Mouse (Mus musculus) ES-Bruce4 (cell line): ENCODE data around the gene Wdr45. TPM values are rescaled to one million over a fixed set of nuclear protein-coding genes. Genes with fewer than 3 reads are reported as not detected.

Source experiments
- H3K27ac ChIP-seq: 2 replicates; pipeline ENCODE4 v1.5.1; 2012; ENCODE audit warnings: low read length, inconsistent platforms; ENCODE audit not compliant: insufficient read depth
- H3K27me3 ChIP-seq: 2 replicates; pipeline ENCODE4 v1.6.1; 2012; ENCODE audit warnings: mild to moderate bottlenecking, low read length, inconsistent platforms; ENCODE audit not compliant: control insufficient read depth, poor library complexity, insufficient read depth, severe bottlenecking
- H3K36me3 ChIP-seq: 2 replicates; pipeline ENCODE4 v1.6.1; 2012; ENCODE audit warnings: inconsistent platforms, mild to moderate bottlenecking, low read length, moderate library complexity; ENCODE audit not compliant: control insufficient read depth, poor library complexity, insufficient read depth, severe bottlenecking
- H3K4me1 ChIP-seq: one replicate; pipeline ENCODE4 v1.8.1; 2011; ENCODE audit warnings: low read length; ENCODE audit not compliant: control insufficient read depth, insufficient read depth
- H3K4me3 ChIP-seq: 2 replicates; pipeline ENCODE4 v1.5.1; 2011; ENCODE audit warnings: low read depth, mild to moderate bottlenecking, low read length
- H3K9ac ChIP-seq: 2 replicates; pipeline ENCODE4 v1.6.1; 2012; ENCODE audit warnings: low read depth, mild to moderate bottlenecking, inconsistent platforms; ENCODE audit not compliant: poor library complexity, severe bottlenecking
- H3K9me3 ChIP-seq: replicated peaks from 2 replicates; pipeline ENCODE4 v1.6.1; 2012; ENCODE audit warnings: mild to moderate bottlenecking, low read length, inconsistent platforms; ENCODE audit not compliant: control insufficient read depth, poor library complexity, insufficient read depth, severe bottlenecking
- CTCF ChIP-seq: IDR thresholded peaks from one replicate; pipeline ENCODE4 v1.8.1; 2011; ENCODE audit warnings: low read depth, low read length
- EP300 ChIP-seq: IDR thresholded peaks from 2 replicates; pipeline ENCODE4 v1.6.1; 2011; ENCODE audit warnings: low read depth, low read length; ENCODE audit not compliant: insufficient read depth
- POLR2A ChIP-seq: IDR thresholded peaks from one replicate; pipeline ENCODE4 v1.8.1; 2011; ENCODE audit warnings: low read length; ENCODE audit not compliant: insufficient read depth
- polyA plus RNA-seq: library from polyadenylated mRNA; stranded (reverse); fragments of >200 nt; gene quantifications from 2 replicates; pipeline ENCODE4 v1.2.4, GENCODE M21; 2011; ENCODE audit warnings: low read depth; ENCODE audit not compliant: missing spikeins, insufficient read depth, insufficient read length

The Wdr45 gene
- polyA plus RNA-seq, 1 experiment = 56.8 TPM

- TF ChIP-seq POLR2A (no peak), EP300 (no peak), CTCF (no peak)
- Histone ChIP-seq H3K36me3 (no peaks in the 10 kb centered on the region), H3K9me3 (no peaks in the 10 kb centered on the region), H3K4me3 (peak overlapping the region; percentile 45), H3K4me1 (peaks cover 7% of the 10 kb centered on the region), H3K27ac (peak overlapping the region; percentile 33; the same call in 1 of the 2 replicates), H3K27me3 (no peaks in the 10 kb centered on the region), H3K9ac (peak overlapping the region; percentile 53)
These were observed 19.5 kb downstream of the Wdr45 start for GRCm38 (mm10) chrX:7733571-7734156.

DNA sequence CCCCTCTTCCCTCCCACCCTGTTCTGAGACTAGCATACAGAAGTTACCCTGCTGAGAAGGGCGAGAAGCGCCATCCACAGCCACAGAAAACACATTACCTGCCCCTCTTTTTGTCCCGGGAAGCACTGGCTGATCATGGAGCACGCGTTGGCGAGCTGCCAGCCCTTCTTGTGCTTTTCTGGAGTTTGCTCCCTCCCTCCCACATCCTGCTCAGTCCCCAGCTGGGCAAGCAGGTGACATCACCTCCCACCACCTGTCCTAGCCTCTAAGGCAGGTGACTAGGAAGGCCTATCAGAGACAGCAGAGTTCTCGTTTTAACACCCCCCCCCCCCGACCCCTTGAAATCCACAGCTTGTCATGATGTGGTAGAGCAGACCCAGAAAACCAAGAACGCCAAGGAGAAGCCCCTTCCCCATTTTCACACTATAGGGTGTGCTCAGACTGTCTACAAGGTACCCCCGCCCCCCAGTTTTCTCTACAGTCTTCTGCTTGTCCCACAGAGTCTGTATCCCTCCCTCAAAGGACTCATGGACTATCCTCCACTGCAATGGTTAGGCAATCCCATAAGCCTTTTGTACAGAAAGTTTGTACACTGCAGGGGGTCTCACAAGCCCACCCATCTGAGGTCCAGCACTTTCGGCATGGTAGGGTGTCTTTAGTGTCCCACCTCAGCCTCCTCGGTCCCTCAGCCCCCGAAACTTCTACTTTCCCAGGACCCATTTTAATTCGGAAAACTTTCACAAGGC, 25.4 kb downstream of the Wdr45 start:
- peak overlapping the region; percentile 92 for H3K27ac ChIP-seq
- peak overlapping the region; percentile 30; the same call in 1 of the 2 replicates for H3K4me3 ChIP-seq
- TF ChIP-seq EP300 (no peak), CTCF (no peak), POLR2A (no peak)

GRCm38 (mm10) chrX:7740082-7740819, 26.1 kb downstream of the Wdr45 start:
- Histone ChIP-seq H3K4me1 (peaks cover 8% of the 10 kb centered on the region), H3K9me3 (no peaks in the 10 kb centered on the region), H3K9ac (no peak overlapping the region), H3K27me3 (no peaks in the 10 kb centered on the region), H3K27ac (peak overlapping the region; percentile 92), H3K36me3 (no peaks in the 10 kb centered on the region), H3K4me3 (peak overlapping the region; percentile 56)
- TF ChIP-seq POLR2A = no peak
- TF ChIP-seq EP300 = no peak
- no peak for TF ChIP-seq CTCF

More for the DNA sequence above, 25.4 kb downstream of the Wdr45 start:
- Histone ChIP-seq H3K9ac (no peak overlapping the region), H3K4me1 (peaks cover 8% of the 10 kb centered on the region), H3K9me3 (no peaks in the 10 kb centered on the region), H3K36me3 (no peaks in the 10 kb centered on the region), H3K27me3 (no peaks in the 10 kb centered on the region)

GRCm38 (mm10) chrX:7741103-7741502, 27.0 kb downstream of the Wdr45 start:
- Histone ChIP-seq H3K4me3 (peak overlapping the region; percentile 56), H3K27me3 (no peaks in the 10 kb centered on the region), H3K36me3 (no peaks in the 10 kb centered on the region), H3K27ac (peak overlapping the region; percentile 92), H3K9me3 (no peaks in the 10 kb centered on the region), H3K4me1 (peaks cover 8% of the 10 kb centered on the region), H3K9ac (no peak overlapping the region)
- no peak for TF ChIP-seq EP300
- no peak for TF ChIP-seq CTCF
- no peak for TF ChIP-seq POLR2A

DNA sequence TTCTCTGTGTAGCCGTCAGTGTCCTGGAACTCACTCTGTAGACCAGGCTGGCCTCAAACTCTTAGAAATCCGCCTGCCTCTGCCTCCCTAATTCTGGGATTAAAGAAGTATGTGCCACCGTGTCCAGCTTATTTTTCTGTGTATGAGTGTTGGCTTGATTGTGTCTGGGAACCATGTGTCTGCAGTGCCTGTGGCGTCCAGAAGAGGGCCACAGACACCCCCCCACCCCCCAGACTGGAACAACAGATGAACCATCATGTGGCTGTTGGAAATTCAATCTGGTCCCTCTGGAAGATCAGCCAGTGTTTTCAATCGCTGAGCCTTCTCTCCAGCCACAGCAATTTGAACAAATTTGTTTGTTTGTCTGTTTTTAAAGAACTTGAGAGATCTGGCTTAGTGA, 29.3 kb downstream of the Wdr45 start:
- no peak for TF ChIP-seq CTCF
- no peak for TF ChIP-seq POLR2A
- TF ChIP-seq EP300 = no peak
- Histone ChIP-seq H3K27me3 (no peaks in the 10 kb centered on the region), H3K9me3 (no peaks in the 10 kb centered on the region), H3K9ac (no peak overlapping the region), H3K4me3 (no peak overlapping the region), H3K27ac (no peak overlapping the region), H3K36me3 (no peaks in the 10 kb centered on the region), H3K4me1 (peaks cover 1% of the 10 kb centered on the region)

DNA sequence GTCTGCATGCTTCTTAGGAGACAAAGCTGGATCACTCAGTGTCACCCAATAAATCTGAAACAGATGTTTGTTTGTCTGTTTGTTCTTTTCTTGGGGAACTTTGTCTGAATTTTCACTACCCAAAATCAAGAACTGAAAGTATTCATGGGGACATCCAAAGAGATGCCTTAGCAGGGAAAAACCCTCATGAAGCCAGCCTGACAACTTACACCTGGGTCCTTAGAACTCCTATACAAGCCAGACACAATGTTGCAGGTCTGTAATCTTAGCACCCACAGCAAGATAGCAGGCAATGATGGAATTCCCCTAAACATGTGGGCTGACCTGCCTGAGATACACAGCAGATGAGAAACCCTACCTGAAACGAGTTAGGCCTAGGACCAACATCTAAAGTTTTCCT, 30.8 kb downstream of the Wdr45 start:
- Histone ChIP-seq H3K27me3 (no peaks in the 10 kb centered on the region), H3K4me3 (no peak overlapping the region), H3K27ac (no peak overlapping the region), H3K36me3 (no peaks in the 10 kb centered on the region), H3K9me3 (no peaks in the 10 kb centered on the region), H3K9ac (no peak overlapping the region), H3K4me1 (peaks cover 1% of the 10 kb centered on the region)
- TF ChIP-seq POLR2A = no peak
- TF ChIP-seq EP300 = no peak
- no peak for TF ChIP-seq CTCF
